Mouse (Mus musculus): Measurements from ENCODE around the gene Gm4952. TPM values are rescaled to one million over a fixed set of nuclear protein-coding genes. Genes with fewer than 3 reads are reported as not detected.

The Gm4952 gene
- total RNA-seq, 2 experiments from 2014 or later: not detected

Other genes starting within 250 kb of the Gm4952 start
- gene Olfr1440, start 212.7 kb upstream of the Gm4952 start, total RNA-seq (2021): not detected
- gene Olfr1441, start 182.5 kb upstream of the Gm4952 start, total RNA-seq (2021): not detected
- gene Pfpl, start 172.1 kb upstream of the Gm4952 start, total RNA-seq (2021): not detected
- gene Mpeg1, start 139.2 kb upstream of the Gm4952 start, total RNA-seq (2021): 1 to 10 TPM; 1.5 to 1.6 TPM
- 10 to 100 TPM; 10.1 to 14.1 TPM for gene Dtx4, start 98.5 kb upstream of the Gm4952 start, total RNA-seq (2021)
- 1 to 10 TPM; 3.9 to 5.5 TPM for gene Fam111a, start 54.2 kb upstream of the Gm4952 start, total RNA-seq (2021)
- under 1 TPM in 1 of 2 experiments, not detected in 1; 0.06 TPM for gene Glyat, start 33.3 kb downstream of the Gm4952 start, total RNA-seq (2021)
- gene Olfr1442, start 70.5 kb downstream of the Gm4952 start, total RNA-seq (2021): not detected
- not detected for gene Olfr1443, start 78.1 kb downstream of the Gm4952 start, total RNA-seq (2021)
- gene Keg1, start 95.8 kb downstream of the Gm4952 start, total RNA-seq (2021): not detected
- gene Cntf, start 165.7 kb downstream of the Gm4952 start, total RNA-seq (2021): 1 to 10 TPM; 2.3 to 4.3 TPM
- 10 to 100 TPM; 61.0 to 64.6 TPM for gene Zfp91, start 196.2 kb downstream of the Gm4952 start, total RNA-seq (2021)
- gene Lpxn, start 196.2 kb downstream of the Gm4952 start, total RNA-seq (2021): under 1 TPM; 0.49 to 0.68 TPM
- gene Gm5244, start 246.7 kb downstream of the Gm4952 start, total RNA-seq (2021): not detected